Mouse (Mus musculus): ENCODE results near the gene Prss53.

The Prss53 gene

DNA sequence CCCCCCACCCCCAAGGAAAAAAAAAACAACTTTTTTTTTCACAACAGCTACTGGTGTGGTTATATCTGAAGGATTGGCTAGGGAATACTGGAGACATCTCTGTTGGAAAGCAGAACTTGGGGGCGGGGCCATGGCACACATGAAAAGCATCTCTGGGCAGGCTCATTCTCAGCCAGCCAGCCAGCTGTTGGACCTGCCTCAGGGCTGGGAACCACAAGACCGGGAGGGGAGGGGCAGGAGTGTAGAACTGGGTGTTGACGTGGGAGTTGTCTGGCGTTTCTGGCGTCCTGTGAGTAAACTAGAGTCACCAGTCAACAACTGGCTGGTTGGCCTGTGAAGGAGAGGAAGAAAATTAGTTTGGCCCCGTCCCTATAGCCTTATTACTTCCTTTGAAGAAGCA, 4.8 kb downstream of the Prss53 start:
- in situ Hi-C loops (cut with MboI; ENCODE audit: low pct_unique_long_range_greater_than_20kb in 1 of 2, low sequenced_read_pairs in 2 of 2, unreplicated experiment in 1 of 2) = no loop called here

DNA sequence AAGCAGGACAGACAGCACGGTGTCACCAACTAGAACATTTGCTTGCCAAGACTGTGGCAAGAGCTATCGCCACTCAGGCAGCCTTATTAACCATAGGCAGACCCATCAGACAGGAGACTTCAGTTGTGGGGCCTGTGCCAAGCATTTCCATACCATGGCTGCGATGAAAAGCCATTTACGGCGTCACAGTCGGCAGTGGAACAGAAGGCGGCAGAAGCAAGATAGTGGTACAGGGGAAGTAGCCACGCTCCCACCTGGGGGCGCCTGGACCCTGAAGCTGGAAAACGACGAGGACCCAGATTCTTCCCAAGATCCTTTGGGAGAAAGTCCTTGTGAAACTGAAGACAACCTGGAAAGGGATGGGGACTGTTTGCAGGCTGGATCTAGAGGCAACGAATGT, 10.3 kb downstream of the Prss53 start:
- in situ Hi-C loops (cut with MboI; ENCODE audit: low pct_unique_long_range_greater_than_20kb in 1 of 2, low sequenced_read_pairs in 2 of 2, unreplicated experiment in 1 of 2) = no loop called here

DNA sequence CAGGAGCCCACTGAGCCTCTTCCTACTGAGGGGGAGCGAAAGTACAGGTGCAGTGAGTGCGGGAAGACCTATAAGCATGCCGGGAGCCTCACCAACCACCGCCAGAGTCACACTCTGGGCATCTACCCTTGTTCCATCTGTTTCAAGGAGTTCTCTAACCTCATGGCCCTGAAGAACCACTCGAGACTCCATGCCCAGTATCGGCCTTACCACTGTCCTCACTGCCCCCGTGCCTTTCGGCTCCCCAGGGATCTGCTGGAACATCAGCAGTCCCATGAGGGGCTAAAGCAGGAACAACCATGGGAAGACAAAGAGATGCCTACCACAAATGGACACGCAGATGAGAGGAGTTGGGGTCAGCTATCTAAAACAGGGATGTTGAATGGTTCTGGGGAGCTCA, 11.5 kb downstream of the Prss53 start:
- in situ Hi-C loops (cut with MboI; ENCODE audit: low pct_unique_long_range_greater_than_20kb in 1 of 2, low sequenced_read_pairs in 2 of 2, unreplicated experiment in 1 of 2) = no loop called here

DNA sequence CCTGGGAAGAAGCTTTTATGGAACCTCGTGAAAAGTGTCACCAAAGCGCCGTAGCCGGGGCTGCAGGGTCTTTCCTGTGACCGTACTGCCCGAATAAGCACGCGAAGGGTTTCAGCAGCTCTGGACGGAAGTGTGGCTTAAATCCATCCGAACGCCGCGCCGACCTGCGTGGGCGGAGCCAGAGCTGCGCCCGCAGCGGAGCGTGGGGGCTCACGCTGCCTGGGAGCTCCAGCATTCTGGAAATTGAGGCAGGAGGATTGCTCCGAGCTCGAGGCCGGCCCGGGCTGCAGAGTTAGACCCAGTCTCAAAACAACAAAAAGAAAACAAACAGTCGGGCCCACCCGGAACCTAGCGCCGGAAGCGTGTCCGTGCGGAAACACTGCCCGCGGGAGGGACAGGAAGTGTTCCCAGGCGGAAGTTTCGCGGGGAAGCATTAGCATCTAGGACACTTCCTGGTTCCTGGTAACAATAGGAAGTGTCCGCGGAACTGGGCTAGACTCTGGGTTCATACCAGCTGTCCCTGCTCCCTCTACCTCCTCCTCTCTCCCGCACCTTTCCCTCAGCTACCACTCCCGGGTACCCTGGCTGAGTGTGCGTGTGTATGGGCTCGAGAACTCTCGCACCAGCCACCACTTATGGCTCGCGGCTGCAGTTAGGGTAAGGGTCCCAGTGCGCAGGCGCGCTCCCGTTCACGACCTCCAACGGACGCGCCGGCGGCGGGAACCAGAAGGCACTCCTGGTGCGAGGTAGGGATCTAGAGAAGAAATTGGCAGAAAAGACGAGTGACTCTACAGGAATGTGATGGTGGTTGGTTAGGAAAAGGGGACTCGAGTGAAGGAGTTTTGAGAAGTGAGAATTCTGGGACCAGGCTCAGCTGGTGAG, 14.1 kb downstream of the Prss53 start, which contains the start of gene Zfp668:
Gene Zfp668 (minus strand): TSS at position 362 of the 882 bp plus-strand sequence.
- in situ Hi-C loops (cut with MboI; ENCODE audit: low pct_unique_long_range_greater_than_20kb in 1 of 2, low sequenced_read_pairs in 2 of 2, unreplicated experiment in 1 of 2) = no loop called here

DNA sequence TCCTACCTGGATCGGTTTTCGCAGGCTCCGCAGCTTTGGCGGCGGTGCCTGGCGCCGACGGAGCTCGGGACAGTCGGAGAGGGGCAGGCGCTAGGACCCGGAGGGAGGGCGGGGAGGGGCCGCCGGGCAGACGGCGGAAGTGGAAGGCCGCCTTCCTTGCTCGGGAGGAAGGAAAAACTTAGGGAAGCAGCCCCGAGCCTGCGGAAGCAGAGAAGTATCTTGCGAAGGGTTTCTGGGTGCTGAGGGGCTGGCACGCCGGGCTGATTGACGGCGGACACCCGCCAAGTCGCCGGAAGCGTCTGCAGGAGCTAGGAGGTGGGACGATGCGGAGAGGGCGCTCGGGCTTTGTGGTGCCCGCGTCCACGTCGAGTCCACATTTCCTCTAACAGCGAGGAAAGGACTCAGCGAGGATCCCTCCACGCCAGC, 14.7 kb downstream of the Prss53 start, which contains the start of gene Zfp646:
Gene Zfp646 (plus strand): TSS at position 181 of the 426 bp plus-strand sequence.
- in situ Hi-C loops (cut with MboI; ENCODE audit: low pct_unique_long_range_greater_than_20kb in 1 of 2, low sequenced_read_pairs in 2 of 2, unreplicated experiment in 1 of 2) = no loop called here

DNA sequence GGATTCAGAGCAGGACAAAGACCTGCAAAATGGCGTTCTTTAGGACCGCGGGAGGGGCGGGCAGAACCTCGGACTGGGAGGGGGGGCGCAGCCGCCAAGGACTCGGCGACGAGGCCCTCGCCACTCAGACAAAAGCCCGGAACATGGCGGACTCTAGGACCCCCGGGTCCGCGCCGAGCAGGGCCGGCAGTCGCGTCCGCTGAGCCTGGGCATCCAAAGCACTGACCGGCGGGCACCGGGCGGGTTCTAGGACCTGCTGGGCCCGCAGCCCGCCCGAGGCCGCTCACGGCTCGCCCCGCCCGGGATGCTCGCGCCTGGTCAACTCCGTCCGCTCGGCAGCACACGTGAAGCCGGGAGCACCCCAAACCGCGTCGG, 15.2 kb downstream of the Prss53 start:
- in situ Hi-C loops (cut with MboI; ENCODE audit: low pct_unique_long_range_greater_than_20kb in 1 of 2, low sequenced_read_pairs in 2 of 2, unreplicated experiment in 1 of 2) = no loop called here

DNA sequence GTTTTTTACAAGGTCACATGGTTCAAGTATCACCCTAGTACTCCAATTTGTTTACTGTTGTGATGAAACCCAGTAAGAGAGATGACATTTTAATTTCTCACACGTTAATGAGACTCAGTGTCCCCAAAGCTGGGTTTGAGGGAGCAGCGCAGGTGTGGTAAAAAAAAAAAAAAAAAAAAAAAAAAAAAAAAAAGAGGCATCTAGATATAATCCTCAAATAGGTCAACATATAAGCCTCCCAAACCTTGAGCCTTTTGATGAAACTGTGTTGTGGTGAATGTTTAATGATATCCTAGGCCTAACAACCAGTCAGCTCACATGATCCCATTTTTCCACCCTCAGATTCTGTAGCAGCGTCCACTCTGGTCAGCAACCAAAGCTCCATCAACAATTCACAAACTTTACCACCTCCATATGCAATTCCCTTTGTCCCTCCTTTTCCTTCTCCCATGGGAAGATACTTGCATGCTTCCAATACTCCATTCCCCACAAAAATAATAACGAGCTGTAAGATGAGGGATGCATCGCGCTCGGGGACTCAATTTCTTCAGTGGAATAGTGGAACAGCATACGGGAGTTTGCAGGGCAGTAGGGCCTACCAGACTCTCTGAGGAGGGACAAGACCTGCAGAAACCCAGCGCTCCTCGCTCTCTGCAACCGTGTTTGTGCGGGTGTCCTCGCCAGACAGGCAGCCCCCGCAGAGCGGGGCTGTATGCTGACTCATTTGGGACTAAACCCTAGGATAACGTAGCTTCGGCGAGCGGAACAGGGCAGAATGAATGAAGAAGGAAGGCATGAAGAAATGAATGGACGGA, 15.8 kb downstream of the Prss53 start:
- in situ Hi-C loops (cut with MboI; ENCODE audit: low pct_unique_long_range_greater_than_20kb in 1 of 2, low sequenced_read_pairs in 2 of 2, unreplicated experiment in 1 of 2) = no loop called here

DNA sequence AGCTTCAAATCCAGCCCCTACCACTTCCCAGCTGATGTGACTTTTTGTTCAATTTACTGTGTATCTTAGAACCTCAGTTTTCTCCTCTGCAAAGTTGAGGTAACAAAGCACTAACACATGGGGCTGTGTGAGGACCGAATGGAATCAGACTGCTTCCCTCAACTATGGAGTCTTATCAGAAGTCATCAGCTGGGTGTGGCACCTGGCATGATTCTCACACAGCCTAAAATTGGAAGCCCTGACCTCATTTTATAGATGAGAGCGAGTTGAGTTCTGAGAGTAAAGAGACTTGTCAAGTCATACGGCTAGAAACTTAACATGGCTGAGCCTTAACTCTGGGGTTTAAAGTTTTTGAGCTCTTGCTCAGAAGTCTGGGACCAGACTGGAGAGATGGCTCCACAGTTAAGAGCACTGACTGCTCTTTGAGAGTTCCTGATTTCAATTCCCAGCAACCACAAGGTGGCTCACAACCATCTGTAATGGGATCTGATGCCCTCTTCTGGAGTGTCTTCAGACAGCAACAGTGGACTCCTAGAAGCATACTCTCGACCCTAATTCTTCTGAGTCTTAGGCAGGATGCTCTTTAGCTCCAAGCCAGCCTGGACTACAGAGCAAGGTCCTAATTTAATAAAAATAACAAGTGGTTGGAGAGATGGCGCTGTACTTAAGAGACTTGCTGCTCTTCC, 20.5 kb downstream of the Prss53 start:
- in situ Hi-C loops (cut with MboI; ENCODE audit: low pct_unique_long_range_greater_than_20kb in 1 of 2, low sequenced_read_pairs in 2 of 2, unreplicated experiment in 1 of 2) = no loop called here

DNA sequence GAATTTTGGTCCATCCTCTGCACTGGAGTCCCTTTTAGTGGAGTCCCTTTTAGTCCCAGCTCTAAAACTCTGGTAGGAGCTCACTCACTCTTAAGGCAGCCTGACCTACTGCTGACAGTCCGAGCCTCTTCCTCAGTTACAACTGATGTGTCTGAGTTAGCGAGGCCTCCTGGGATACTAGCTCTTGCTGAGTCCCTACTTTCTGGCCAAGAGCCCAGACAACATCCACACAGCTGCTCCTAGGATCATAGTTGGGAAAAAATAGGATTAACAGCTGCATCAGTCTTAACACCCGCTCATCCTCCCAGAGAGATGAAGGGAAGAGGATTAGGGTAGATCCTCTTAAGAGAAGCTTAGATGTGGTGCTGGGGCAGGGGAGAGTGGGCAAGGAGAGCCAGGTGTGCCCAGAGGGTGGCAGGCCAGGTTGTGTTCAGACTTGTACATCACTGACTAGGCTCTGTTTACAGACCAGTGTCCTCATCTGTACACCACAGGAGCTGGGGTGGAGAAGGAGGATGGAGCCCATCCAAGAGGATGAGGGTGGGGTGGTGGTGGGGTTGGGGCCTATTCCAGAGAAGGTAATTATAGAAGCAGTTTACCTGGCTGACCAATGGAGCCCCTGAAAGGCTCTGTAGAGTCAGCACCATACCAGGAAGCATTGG, 21.5 kb downstream of the Prss53 start:
- in situ Hi-C loops (cut with MboI; ENCODE audit: low pct_unique_long_range_greater_than_20kb in 1 of 2, low sequenced_read_pairs in 2 of 2, unreplicated experiment in 1 of 2) = no loop called here

DNA sequence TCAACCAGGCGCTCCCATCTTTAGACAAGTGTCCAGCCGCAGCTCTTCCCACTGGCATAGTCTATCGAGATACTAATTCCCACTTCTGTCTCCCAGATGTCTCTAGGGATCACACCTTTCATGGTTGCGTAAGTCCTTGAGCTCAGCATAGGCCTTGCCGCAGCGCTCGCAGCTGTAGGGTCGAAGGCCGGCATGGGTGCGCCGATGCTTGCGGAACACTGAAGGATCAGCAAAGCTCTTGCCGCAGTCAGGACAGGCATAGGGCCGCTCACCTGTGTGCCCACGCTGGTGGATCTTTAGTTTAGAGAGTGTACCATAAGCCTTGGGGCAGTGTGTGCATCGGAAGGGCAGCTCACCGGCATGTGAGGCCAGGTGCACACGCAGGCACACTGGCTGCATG, 23.1 kb downstream of the Prss53 start:
- in situ Hi-C loops (cut with MboI; ENCODE audit: low pct_unique_long_range_greater_than_20kb in 1 of 2, low sequenced_read_pairs in 2 of 2, unreplicated experiment in 1 of 2) = no loop called here

DNA sequence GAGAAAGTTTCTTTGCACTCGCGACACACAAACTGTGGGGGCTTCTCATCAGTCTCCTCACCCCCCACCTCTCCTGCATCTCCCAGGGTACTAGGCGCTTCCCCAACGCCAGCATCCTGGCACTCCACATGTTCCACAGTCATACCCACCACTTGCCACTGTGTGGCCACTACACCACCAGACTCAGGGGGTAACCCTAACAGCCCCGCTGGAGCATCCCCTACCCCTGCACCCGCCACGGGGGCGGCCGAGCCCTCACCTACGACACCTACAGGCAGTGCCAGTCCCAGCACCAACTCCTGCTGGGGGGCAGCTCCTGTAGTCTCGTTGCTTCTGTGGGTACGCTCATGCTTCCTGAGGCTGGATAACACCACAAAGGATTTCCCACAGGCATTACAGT, 24.3 kb downstream of the Prss53 start:
- in situ Hi-C loops (cut with MboI; ENCODE audit: low pct_unique_long_range_greater_than_20kb in 1 of 2, low sequenced_read_pairs in 2 of 2, unreplicated experiment in 1 of 2) = no loop called here

DNA sequence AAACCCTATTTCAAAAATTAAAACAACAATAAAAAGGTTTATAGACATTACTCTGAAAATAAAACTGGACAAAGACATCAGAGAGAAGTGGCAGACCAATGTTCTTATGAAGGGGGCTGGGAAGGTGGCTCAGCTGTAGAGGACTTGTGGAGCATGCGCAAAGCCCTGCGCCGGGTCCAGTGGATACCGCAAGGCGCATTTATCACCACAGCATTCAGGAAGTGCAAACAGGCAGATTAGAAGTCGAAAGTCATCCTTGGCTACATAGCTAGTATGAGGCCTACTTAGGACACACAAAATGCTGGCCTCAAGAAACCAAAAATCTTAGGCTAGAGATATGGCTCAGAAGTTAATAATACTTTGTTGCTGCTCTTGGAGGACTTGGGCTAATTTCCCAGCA, 32.5 kb downstream of the Prss53 start:
- in situ Hi-C loops (cut with MboI; ENCODE audit: low pct_unique_long_range_greater_than_20kb in 1 of 2, low sequenced_read_pairs in 2 of 2, unreplicated experiment in 1 of 2) = no loop called here

DNA sequence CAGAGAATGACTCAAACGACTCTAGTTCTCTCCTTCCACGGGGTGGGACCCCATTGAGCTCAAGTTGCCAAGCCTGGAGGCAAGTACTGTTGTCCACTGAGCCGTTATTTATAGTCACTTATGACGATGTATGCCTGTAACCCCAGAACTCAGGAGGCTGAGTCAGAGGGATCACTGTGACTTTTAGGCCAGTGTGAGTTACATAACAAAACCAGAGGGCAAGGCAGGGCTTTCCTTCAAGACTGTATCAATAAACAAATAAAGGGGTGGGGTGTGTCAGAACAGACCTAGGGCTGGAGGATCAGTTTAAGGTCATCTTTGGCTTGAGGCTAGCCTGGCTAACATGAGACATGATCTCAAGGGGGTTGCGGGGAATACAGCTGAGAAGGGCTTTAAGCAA, 39.9 kb downstream of the Prss53 start:
- in situ Hi-C loops (cut with MboI; ENCODE audit: low pct_unique_long_range_greater_than_20kb in 1 of 2, low sequenced_read_pairs in 2 of 2, unreplicated experiment in 1 of 2) = no loop called here

DNA sequence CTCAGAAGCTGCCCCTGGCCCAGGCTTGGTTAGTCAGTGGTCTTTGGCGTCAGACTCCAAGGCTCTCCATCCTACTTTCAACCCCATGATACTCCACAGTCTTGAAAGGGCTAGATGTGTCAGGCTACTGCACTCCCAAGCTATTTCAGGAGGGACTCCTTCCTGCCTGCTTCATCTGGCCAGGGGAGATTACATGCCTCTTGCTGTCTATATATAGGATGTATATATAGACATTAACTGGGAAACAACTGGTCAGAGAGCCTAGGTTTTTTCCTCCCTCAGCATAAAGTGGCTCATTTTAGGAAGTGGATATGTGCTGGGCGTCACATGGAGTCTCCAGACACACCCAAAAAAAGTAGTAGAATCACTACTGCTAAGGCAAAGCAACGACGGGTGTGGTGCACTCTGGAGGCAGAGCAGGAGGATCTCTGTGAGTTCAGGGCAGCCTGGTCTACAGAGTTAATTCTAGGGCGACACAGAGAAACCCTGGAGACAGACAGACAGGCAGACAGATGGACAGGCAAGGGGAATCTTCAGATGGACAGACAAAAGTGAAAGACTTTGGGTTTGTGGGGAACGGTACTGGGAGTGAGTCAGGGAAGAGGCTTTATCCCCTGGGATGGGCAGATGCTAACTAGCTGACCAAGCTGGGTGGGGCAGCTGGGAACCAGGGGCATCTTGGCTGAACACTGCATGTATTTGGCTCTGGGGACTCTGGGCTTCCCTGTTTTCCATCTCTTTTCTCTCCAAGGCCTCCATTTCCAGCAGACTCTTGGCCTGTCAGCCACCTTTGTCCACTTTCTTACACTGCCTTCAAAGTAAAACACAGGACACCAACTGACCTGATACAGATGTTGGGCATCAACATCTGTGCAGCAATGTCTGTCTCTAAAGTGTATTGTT, 40.5 kb downstream of the Prss53 start:
- in situ Hi-C loops (cut with MboI; ENCODE audit: low pct_unique_long_range_greater_than_20kb in 1 of 2, low sequenced_read_pairs in 2 of 2, unreplicated experiment in 1 of 2) = no loop called here

DNA sequence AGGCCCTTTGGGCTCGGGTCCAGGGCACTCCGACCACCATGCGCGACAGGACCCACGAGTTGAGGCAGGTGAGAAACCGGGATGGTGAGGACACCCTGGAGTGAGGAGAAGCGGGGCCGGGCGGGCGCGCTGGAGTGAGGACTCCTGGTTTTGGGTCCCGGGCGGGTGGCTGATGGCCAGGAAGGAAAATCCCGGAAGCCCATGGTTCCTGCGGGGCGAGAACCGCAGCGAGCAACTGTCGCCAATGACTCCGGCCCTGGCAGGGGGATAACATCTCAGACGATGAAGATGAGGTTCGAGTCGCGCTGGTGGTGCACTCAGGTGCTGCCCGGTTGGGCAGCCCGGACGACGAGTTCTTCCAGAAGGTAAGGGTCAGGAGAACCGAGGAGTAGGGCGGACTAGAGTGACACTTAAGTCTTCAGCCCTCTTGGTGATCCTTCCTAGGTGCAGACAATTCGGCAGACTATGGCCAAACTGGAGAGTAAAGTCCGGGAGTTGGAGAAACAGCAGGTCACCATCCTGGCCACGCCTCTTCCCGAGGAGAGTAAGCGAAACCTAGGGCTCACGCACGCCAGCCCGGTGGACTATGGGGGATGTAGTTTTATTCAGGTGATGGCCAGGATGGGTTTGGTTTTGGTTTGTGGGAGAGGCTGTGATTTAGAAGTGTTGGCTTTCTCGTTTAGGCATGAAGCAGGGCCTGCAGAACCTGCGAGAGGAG, 48.6 kb downstream of the Prss53 start:
- in situ Hi-C loops (cut with MboI; ENCODE audit: low pct_unique_long_range_greater_than_20kb in 1 of 2, low sequenced_read_pairs in 2 of 2, unreplicated experiment in 1 of 2) = no loop called here

DNA sequence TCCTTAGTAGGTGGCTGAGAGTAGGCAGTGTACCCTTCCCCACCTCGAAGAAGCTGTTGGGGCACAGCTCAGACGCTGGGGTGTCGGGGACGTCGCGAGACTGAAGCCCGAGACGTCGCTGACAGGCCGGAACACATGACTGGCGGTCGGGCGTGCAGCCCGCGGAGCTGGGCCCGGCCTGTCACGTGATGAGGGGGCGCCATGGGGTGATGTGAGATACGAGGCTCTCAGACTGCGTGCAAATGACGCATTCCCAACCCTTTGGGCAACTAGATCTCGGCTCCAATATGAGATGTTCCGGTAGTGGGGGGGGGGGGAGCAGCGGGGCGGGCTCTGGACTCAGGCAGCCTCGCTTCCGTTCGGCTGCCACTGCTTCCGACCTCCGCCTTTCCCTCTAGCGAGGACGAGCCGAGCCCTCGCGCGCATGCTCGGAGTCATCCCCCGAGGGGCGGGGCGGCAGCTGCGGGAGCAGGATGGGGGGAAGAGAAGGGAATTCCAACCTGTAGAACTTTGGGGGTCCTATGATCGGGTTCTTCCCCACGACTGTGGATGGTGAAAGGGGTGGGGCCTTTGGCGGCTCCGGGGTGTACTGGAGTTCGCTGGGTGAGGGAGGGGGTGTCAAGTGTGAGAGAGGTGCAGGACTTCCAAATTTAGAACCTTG, 49.3 kb downstream of the Prss53 start:
- in situ Hi-C loops (cut with MboI; ENCODE audit: low pct_unique_long_range_greater_than_20kb in 1 of 2, low sequenced_read_pairs in 2 of 2, unreplicated experiment in 1 of 2) = no loop called here

DNA sequence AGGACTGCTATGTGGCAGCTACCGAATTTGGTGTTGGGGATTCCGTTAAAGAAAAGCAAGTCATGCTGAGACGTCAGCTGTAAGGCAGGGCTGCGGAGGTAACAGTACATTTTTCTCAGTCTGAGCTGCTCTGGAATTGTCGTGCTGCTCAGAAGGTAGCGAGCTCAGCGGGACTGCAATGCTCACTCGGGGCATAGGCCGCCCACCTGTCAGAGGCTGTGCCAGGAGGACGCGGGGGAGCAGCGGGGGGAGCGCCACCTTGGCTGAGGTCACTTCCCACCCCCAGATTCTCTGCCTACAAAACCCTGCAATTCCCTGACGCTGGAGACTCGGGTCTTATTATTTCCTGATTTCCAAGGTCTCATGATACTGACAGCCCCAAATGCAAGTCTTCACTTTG, 49.9 kb downstream of the Prss53 start:
- in situ Hi-C loops (cut with MboI; ENCODE audit: low pct_unique_long_range_greater_than_20kb in 1 of 2, low sequenced_read_pairs in 2 of 2, unreplicated experiment in 1 of 2) = no loop called here
